Mouse (Mus musculus) heart, adult 2 months (tissue): ENCODE data around the gene Arrdc2. TPM values are rescaled to one million over a fixed set of nuclear protein-coding genes. Genes with fewer than 3 reads are reported as not detected.
A peak's percentile ranks its signal among the peaks of the same experiment; 100 is the strongest.

Experiments used
- DNase-seq, 2 experiments: peaks; one replicate each; pipeline ENCODE4 v3.0.0; 2021
- H3K27ac ChIP-seq: fragments of 200-600 bp; 2 replicates; pipeline ENCODE4 v1.8.1; 2022
- H3K27me3 ChIP-seq: fragments of 200-500 bp; 2 replicates; pipeline ENCODE4 v1.6.1; 2012; ENCODE audit warnings: mild to moderate bottlenecking, low read length, inconsistent platforms, mixed read lengths; ENCODE audit not compliant: control insufficient read depth, insufficient read depth
- H3K36me3 ChIP-seq: fragments of 200-500 bp; 2 replicates; pipeline ENCODE4 v1.6.1; 2012; ENCODE audit warnings: low read length, inconsistent platforms; ENCODE audit not compliant: control insufficient read depth, insufficient read depth
- H3K4me1 ChIP-seq: fragments of 200-500 bp; 2 replicates; pipeline ENCODE4 v1.6.1; 2011; ENCODE audit warnings: low read length; ENCODE audit not compliant: control insufficient read depth, insufficient read depth
- H3K4me3 ChIP-seq: fragments of 200-600 bp; 2 replicates; pipeline ENCODE4 v1.8.1; 2022
- H3K79me2 ChIP-seq: fragments of 200-500 bp; replicated peaks from 2 replicates; pipeline ENCODE4 v1.6.1; 2012; ENCODE audit warnings: mild to moderate bottlenecking, inconsistent platforms, low read length, moderate library complexity, mixed read lengths; ENCODE audit not compliant: control insufficient read depth, insufficient read depth
- H3K9ac ChIP-seq: fragments of 200-500 bp; 2 replicates; pipeline ENCODE4 v1.6.1; 2012; ENCODE audit warnings: low read depth, mild to moderate bottlenecking, control low read depth, inconsistent platforms, low read length, mixed read lengths
- CTCF ChIP-seq: fragments of 200-600 bp; IDR thresholded peaks from 2 replicates; pipeline ENCODE4 v1.8.1; 2022; ENCODE audit warnings: antibody characterized with exemption, mild to moderate bottlenecking, moderate library complexity
- EP300 ChIP-seq: fragments of 200-500 bp; IDR thresholded peaks from 2 replicates; pipeline ENCODE4 v1.6.1; 2011; ENCODE audit warnings: low read depth, low read length, control low read depth; ENCODE audit not compliant: insufficient read depth
- POLR2A ChIP-seq: fragments of 200-500 bp; IDR thresholded peaks from 2 replicates; pipeline ENCODE4 v1.6.1; 2011; ENCODE audit warnings: mild to moderate bottlenecking, low read depth, low read length, control low read depth; ENCODE audit not compliant: insufficient read depth
- WGBS: fragments of 180-500 bp; shearing (Covaris S2); methylation state at CpG from one replicate; pipeline ENCODE4 v1.1.7; 2018; 5-methylcytosine and 5-hydroxymethylcytosine counted together
- intact Hi-C: fragments of 180-260 bp; cut with DNase I; formaldehyde crosslinking; loops from one replicate; pipeline ENCODE4 v1.15.1; 2025
- polyA plus RNA-seq: library from polyadenylated mRNA; depleted of rRNA; stranded (reverse); fragments of >200 nt; gene quantifications from 2 replicates; pipeline ENCODE4 v1.2.3, GENCODE M21; 2012
- total RNA-seq, 2 experiments: library from RNA; stranded (reverse); gene quantifications; 2 replicates each; pipeline ENCODE4 v1.2.3; 2021

The Arrdc2 gene
- total and polyA plus RNA-seq, 3 experiments = 8.9 to 36.2 (median 18.6) TPM

DNA sequence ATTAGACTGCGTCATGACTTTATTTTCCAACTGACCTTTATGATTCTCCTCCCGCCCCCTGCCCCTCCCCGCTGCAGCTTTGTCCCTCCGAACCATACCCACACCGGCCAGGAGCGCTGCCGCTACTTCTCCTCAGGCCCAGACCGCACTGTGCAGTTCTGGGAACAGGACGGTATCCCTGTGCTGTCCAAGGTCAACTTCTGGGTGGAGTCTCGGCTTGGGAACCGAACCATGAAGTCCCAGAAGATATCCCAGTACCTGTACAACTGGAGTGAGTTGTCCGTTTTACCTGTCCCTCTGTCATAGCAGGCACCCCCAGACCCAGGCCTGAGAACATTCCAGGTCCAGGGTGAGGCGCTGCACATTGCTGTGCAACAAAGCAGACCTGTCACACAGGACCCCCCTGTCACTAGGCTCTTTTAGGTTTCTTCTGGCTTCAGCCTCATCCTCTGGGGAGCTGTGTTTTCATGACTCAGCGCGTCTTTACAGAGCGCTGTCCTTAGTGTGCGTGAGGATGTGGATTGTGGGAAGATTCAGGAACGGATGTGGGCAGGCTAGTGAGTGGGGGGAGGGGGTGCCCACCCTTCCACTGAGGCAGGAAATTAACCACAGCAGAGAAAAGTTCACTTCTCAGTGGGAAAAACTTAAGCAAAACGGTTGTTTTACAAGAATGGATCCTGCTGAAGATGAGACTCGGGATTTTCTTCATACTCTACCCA lies 28.4 kb downstream of the Arrdc2 start:
- TF ChIP-seq CTCF (no peak), EP300 (no peak), POLR2A (no peak)
- H3K79me2 ChIP-seq = no peaks in the 10 kb centered on the region
- H3K27ac ChIP-seq = no peak overlapping the region
- intact Hi-C loops = no loop called here
- no peaks in the 10 kb centered on the region for H3K36me3 ChIP-seq
- no peaks in the 10 kb centered on the region for H3K4me1 ChIP-seq
- WGBS = 66% methylated on average over 20 of the region's 20 CpGs
- no peaks in the 10 kb centered on the region for H3K27me3 ChIP-seq
- no peak overlapping the region for H3K9ac ChIP-seq
- H3K4me3 ChIP-seq = no peak overlapping the region
- no peak for DNase-seq

DNA sequence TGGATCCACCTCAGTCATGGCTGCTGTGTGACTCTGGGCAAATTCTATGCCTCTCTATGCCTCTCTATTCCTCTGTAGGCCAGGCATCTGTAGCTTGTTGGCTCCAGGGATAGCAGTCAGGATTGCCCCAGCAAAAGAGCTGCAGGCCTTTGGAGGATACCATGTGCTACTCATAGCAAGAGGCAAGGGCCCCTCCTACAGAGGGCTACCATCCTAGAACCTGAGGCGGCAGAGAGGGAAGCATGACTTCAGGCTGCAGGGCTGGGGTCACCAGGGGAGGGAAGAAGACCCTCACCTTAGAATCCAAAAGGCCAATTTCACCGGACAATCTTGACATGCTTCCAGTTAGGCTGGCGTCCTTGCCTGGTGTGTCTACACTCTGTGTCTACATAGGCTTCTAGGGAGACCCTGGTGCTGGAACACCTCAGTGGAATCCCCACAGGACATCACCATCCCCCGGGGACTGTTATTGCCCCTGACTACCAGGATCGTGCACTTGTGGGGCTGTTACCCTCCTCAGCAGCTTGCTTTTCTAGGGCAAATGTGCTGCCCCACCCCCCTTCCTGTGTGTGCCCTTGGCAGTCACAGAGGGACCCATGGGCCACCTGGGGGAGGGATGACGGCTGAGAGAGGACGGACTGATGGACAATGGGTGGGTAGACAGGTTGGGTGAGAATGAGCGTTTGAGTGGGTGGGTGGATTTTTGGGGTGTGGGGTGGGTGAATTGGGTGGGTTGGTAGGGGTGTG lies 30.4 kb downstream of the Arrdc2 start:
- no peak overlapping the region for H3K27ac ChIP-seq
- no peaks in the 10 kb centered on the region for H3K79me2 ChIP-seq
- TF ChIP-seq CTCF (no peak), POLR2A (no peak), EP300 (no peak)
- WGBS = 79% methylated on average over 8 of the region's 8 CpGs
- no peak for DNase-seq
- H3K27me3 ChIP-seq = no peaks in the 10 kb centered on the region
- H3K36me3 ChIP-seq = no peaks in the 10 kb centered on the region
- intact Hi-C loops = no loop called here
- no peaks in the 10 kb centered on the region for H3K4me1 ChIP-seq
- no peak overlapping the region for H3K9ac ChIP-seq
- no peak overlapping the region for H3K4me3 ChIP-seq

DNA sequence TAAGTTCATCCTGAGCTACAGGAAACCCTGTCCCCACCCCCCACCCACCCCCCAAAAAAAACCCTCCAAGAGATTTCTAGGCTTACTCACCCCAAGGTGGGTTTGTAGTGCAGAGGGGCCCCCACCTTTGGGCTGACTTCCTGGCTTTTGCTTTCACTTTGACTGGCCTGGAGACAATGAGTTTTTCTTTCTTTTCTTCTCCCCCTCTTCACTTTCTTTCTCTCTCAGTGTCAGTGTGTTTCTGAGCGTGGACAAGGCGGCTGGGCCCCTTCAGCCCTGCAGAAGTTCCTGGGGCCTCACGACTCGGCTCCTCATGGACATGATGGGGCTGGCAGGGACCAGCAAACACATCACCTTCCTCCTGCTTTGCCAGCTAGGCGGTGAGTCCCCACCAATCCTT lies 31.3 kb downstream of the Arrdc2 start, which contains the start of gene Il12rb1:
Il12rb1 (plus strand) TSS at position 211 of the 400 bp plus-strand sequence.
- Histone ChIP-seq H3K9ac (no peak within 1 kb of the TSS), H3K36me3 (no peaks in the 10 kb centered on the region), H3K4me3 (no peak within 1 kb of the TSS), H3K27ac (no peak within 1 kb of the TSS), H3K79me2 (no peaks in the 10 kb centered on the region), H3K27me3 (no peaks in the 10 kb centered on the region), H3K4me1 (no peaks in the 10 kb centered on the region)
- WGBS = 73% methylated on average over 5 of the region's 5 CpGs
- no peak for DNase-seq
- intact Hi-C loops = no loop called here
- TF ChIP-seq CTCF = no peak
- no peak for TF ChIP-seq POLR2A
- TF ChIP-seq EP300 = no peak

DNA sequence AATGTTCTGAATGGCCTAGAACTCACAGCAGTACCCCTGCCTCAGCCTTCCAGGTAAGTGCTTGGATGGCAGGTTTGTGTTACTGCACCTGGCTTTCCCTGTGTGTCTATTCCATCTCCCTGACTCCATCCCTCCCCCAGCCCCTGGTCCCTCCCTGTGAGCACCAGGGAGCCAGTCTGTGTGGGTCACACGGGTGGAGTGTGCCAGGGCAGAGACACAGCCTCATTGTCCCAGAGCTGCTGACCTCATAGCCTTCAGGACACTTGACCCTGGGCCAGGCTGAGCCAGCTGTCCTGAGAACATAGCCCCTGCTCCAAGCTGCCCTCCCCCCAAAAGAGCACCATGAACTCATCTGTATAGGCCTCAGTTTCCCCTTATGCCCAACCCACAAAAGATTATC lies 32.2 kb downstream of the Arrdc2 start:
- intact Hi-C loops = no loop called here
- H3K36me3 ChIP-seq = no peaks in the 10 kb centered on the region
- no peak for DNase-seq
- H3K4me1 ChIP-seq = no peaks in the 10 kb centered on the region
- no peak overlapping the region for H3K27ac ChIP-seq
- TF ChIP-seq POLR2A (no peak), EP300 (no peak), CTCF (no peak)
- H3K9ac ChIP-seq = no peak overlapping the region
- H3K27me3 ChIP-seq = no peaks in the 10 kb centered on the region
- H3K4me3 ChIP-seq = no peak overlapping the region
- WGBS = 42% methylated on average over 1 of the region's 1 CpGs
- H3K79me2 ChIP-seq = no peaks in the 10 kb centered on the region

DNA sequence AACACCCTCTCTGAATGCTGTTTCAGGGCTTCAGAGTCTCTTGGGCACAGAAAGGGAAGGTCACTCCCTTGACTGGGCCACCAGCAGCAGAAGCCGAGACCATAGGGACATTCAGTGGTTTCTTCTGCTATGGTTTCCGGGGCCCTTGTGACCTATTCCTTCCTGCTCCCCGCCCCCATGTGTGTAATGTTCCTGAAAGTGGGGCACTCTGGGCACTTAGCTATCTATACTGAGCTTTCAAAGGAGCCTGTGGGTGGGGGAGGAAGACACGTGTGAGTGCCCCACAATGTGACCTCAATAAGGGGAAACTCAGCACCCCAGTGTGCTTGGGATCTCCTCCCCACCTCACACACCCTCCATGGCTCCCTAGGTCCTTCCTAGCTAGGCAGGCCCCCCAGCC lies 33.0 kb downstream of the Arrdc2 start:
- H3K27ac ChIP-seq = no peak overlapping the region
- intact Hi-C loops = no loop called here
- H3K27me3 ChIP-seq = no peaks in the 10 kb centered on the region
- no peaks in the 10 kb centered on the region for H3K36me3 ChIP-seq
- no peaks in the 10 kb centered on the region for H3K79me2 ChIP-seq
- DNase-seq = peak in 1 of 2 experiments; percentile 75
- H3K4me1 ChIP-seq = no peaks in the 10 kb centered on the region
- no peak overlapping the region; the same call in 1 of the 2 replicates for H3K9ac ChIP-seq
- WGBS = 63% methylated on average over 4 of the region's 4 CpGs
- no peak for TF ChIP-seq POLR2A
- no peak for TF ChIP-seq EP300
- no peak for TF ChIP-seq CTCF
- no peak overlapping the region for H3K4me3 ChIP-seq

DNA sequence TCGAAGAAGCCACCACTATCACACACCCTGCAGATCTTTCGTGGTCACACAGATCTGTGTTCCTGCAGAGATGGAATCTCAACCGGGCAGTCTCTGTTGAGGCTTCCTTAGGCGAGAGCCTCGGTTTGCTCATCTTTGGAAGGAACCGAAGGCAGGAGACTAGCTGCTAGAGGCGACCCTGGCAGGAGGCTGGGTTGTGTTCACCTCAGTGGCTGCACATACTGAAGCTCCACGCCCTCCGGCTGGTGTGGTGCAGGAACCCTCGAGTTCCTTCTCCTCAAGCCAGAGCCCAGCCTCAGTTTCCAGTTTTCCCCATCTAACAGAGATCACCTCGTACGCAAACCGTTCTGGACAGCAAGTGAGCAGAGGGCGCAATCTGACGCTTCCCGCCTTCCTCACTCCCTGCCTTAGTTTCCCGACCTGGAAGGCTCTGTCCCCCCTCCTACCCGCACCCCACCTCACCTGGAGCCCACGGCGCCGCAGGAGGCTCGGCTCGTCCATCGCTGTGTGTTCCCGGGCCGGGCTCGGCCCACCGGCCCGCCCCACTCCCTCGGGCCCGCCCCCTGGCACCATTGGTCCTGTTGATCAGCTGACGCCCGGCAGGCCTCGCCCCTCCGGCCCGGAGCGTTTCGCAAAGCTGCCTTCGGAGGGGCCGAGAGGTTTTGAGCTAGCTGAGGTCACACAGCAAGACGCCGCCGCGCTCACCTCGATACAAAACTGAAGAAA lies 34.9 kb downstream of the Arrdc2 start, which contains the start of gene Mast3:
Mast3 (minus strand) TSS at position 574 of the 726 bp plus-strand sequence.
- intact Hi-C loops = loop anchor here (1.0 kb wide), 1 partner anchor 12 kb away; no protein-coding TSS in a partner anchor
- Histone ChIP-seq H3K4me3 (peak within 1 kb of the TSS; percentile 60), H3K79me2 (no peaks in the 10 kb centered on the region), H3K27me3 (no peaks in the 10 kb centered on the region), H3K36me3 (no peaks in the 10 kb centered on the region), H3K9ac (peak within 1 kb of the TSS; percentile 18; the same call in 1 of the 2 replicates), H3K27ac (peak within 1 kb of the TSS; percentile 26; the same call in 1 of the 2 replicates), H3K4me1 (no peaks in the 10 kb centered on the region)
- WGBS = 1% methylated on average over 45 of the region's 45 CpGs
- TF ChIP-seq CTCF (no peak), POLR2A (peak; percentile 64; the same call in 1 of the 2 replicates)
- peak; percentile 89 to 91 for DNase-seq
